In genomic region chr12:69698352-69698751, GRCm38 (mm10) we compare ENCODE assay signal across 27 mouse cellular contexts.
"Had no signal": no experiment of that assay in that cellular context is flagged by ENCODE, and none has a peak within 500 bp of the region (broad histone marks: within the 10 kb centered on the region; RNA-seq: fewer than 3 reads in every experiment).

No protein-coding gene starts in this region.

- H3K9me3 ChIP-seq: heart, embryonic 10.5 days; heart, embryonic 12.5 days; hindbrain, embryonic 10.5 days; hindbrain, embryonic 12.5 days; kidney, embryonic 15.5 days; liver, embryonic 13.5 days; liver, embryonic 15.5 days had no signal

- ATAC-seq: hindbrain, embryonic 16.5 days; inflammation-experienced regulatory T-cells, adult 6 months; intestine, embryonic 16.5 days had no signal

- H3K4me2 ChIP-seq: heart, embryonic 12.5 days; hindbrain, embryonic 12.5 days; hindbrain, embryonic 14.5 days; kidney, embryonic 15.5 days; liver, embryonic 11.5 days; liver, embryonic 13.5 days; liver, embryonic 15.5 days had no signal

- H3K27ac ChIP-seq: gastrocnemius, adult 2 months; heart, embryonic 10.5 days; hindbrain, embryonic 10.5 days; hindbrain, embryonic 12.5 days; hindbrain, embryonic 14.5 days; kidney, embryonic 15.5 days; kidney, postnatal 0 days; liver, embryonic 13.5 days; liver, embryonic 15.5 days had no signal

- H3K4me1 ChIP-seq: heart, embryonic 10.5 days; heart, embryonic 12.5 days; hindbrain, embryonic 10.5 days; hindbrain, embryonic 12.5 days; kidney, embryonic 15.5 days; liver, embryonic 13.5 days; liver, embryonic 15.5 days had no signal

- H3K27me3 ChIP-seq: heart, embryonic 12.5 days; hindbrain, embryonic 12.5 days; kidney, embryonic 15.5 days; liver, embryonic 13.5 days; liver, embryonic 15.5 days had no signal

- H3K4me3 ChIP-seq: gastrocnemius, adult 2 months; heart, embryonic 10.5 days; heart, embryonic 12.5 days; hindbrain, embryonic 10.5 days; hindbrain, embryonic 12.5 days; kidney, embryonic 15.5 days; liver, embryonic 13.5 days; liver, embryonic 15.5 days had no signal

- H3K9ac ChIP-seq: heart, embryonic 12.5 days; hindbrain, embryonic 12.5 days; hindbrain, embryonic 14.5 days; kidney, embryonic 15.5 days; liver, embryonic 13.5 days; liver, embryonic 15.5 days had no signal

- DNase-seq: gastrocnemius, adult 2 months; gastrocnemius, postnatal 10 days; gastrocnemius, postnatal 25 days; heart, adult 18-20 months; heart, postnatal 10 days; heart, postnatal 4 days; kidney, adult 11 months; kidney, adult 2 months; kidney, adult 9 months; kidney, postnatal 14 days; kidney, postnatal 36 days; layer of hippocampus, adult 9-11 months; layer of hippocampus, postnatal 36 days; liver; liver, embryonic 13.5 days had no signal
